Mouse (Mus musculus): ENCODE measurements at regions not wholly inside any gene's neighbourhood (a gene's known extent, or its start where the extent isn't known, plus 50 kb on each side); places are given as distances from the start of the nearest gene placed in this dataset.

GRCm38 (mm10) chr3:21649885-21650469 is 426.5 kb upstream of the Tbl1xr1 start:
- TF ChIP-seq CTCF (IDR thresholded peaks at IDR 0.05; ENCODE audit: insufficient read depth, low read depth, low read length) (no peak), POLR2A (IDR thresholded peaks at IDR 0.05; ENCODE audit: insufficient read depth, low read depth, low read length) (no peak)
